Mouse (Mus musculus) liver, embryonic 16.5 days (tissue): Measurements from ENCODE around the gene Slc8a2. TPM values are rescaled to one million over a fixed set of nuclear protein-coding genes. Genes with fewer than 3 reads are reported as not detected.

Source experiments
- polyA plus RNA-seq: library from polyadenylated mRNA; unstranded; fragments of >200 nt; fragmentation: Nextera tagmentation; extraction: Ambion mirVana; gene quantifications from 2 replicates; pipeline ENCODE4 v1.2.1, GENCODE M21; 2015

The Slc8a2 gene
- polyA plus RNA-seq, 1 experiment from 2014 or later = 0.02 TPM

Other genes with a start within 250 kb of the Slc8a2 start
- not detected in 2 replicates for gene Crx, start 249.9 kb upstream of the Slc8a2 start, polyA plus RNA-seq
- not detected in 2 replicates for gene Crxos, start 247.2 kb upstream of the Slc8a2 start, polyA plus RNA-seq
- gene Selenow, start 207.4 kb upstream of the Slc8a2 start, polyA plus RNA-seq = 235 and 256 TPM in 2 replicates
- gene Nop53, start 183.8 kb upstream of the Slc8a2 start, polyA plus RNA-seq = 71.8 and 79.1 TPM in 2 replicates
- gene Ehd2, start 162.3 kb upstream of the Slc8a2 start, polyA plus RNA-seq = 4.7 and 5.6 TPM in 2 replicates
- 1.4 and 1.9 TPM in 2 replicates for gene Bicra, start 81.9 kb upstream of the Slc8a2 start, polyA plus RNA-seq
- not detected in 2 replicates for gene Zfp541, start 68.0 kb upstream of the Slc8a2 start, polyA plus RNA-seq
- 162 and 163 TPM in 2 replicates for gene Napa, start 31.4 kb upstream of the Slc8a2 start, polyA plus RNA-seq
- gene Kptn, start 9.9 kb upstream of the Slc8a2 start, polyA plus RNA-seq = 7.3 and 7.8 TPM in 2 replicates
- 1.1 and 1.6 TPM in 2 replicates for gene Meis3, start 45.3 kb downstream of the Slc8a2 start, polyA plus RNA-seq
- gene Dhx34, start 92.2 kb downstream of the Slc8a2 start, polyA plus RNA-seq = 4.9 and 6.7 TPM in 2 replicates
- gene C5ar2, start 114.3 kb downstream of the Slc8a2 start, polyA plus RNA-seq = 0.98 and 1.0 TPM in 2 replicates
- gene C5ar1, start 129.7 kb downstream of the Slc8a2 start, polyA plus RNA-seq = 4.0 and 4.6 TPM in 2 replicates
- gene Inafm1, start 143.8 kb downstream of the Slc8a2 start, polyA plus RNA-seq = 3.5 and 4.4 TPM in 2 replicates
- gene Ccdc9, start 157.0 kb downstream of the Slc8a2 start, polyA plus RNA-seq = 9.0 and 10.9 TPM in 2 replicates
- 3.0 and 4.1 TPM in 2 replicates for gene Bbc3, start 178.6 kb downstream of the Slc8a2 start, polyA plus RNA-seq